Mouse (Mus musculus) spleen, adult 2 months (tissue): ENCODE results near the gene Mcf2. TPM values are rescaled to one million over a fixed set of nuclear protein-coding genes. Genes with fewer than 3 reads are reported as not detected.
A peak's percentile ranks its signal among the peaks of the same experiment; 100 is the strongest.

Source experiments
- DNase-seq, 2 experiments: peaks; one replicate each; pipeline versions ENCODE4 v3.0.0 to v3.0.0-alpha.2; 2012 to 2021; ENCODE audit warnings: low spot score in 2 of 2, low read depth in 1 of 2
- H3K27ac ChIP-seq: fragments of 200-500 bp; 2 replicates; pipeline ENCODE4 v1.5.1; 2012; ENCODE audit warnings: low read length, inconsistent platforms; ENCODE audit not compliant: insufficient read depth
- H3K27me3 ChIP-seq: fragments of 200-500 bp; 2 replicates; pipeline ENCODE4 v1.6.1; 2012; ENCODE audit warnings: mild to moderate bottlenecking, moderate library complexity, low read length, inconsistent platforms; ENCODE audit not compliant: control insufficient read depth, insufficient read depth
- H3K36me3 ChIP-seq: fragments of 200-500 bp; 2 replicates; pipeline ENCODE4 v1.6.1; 2012; ENCODE audit warnings: mild to moderate bottlenecking, low read length, inconsistent platforms; ENCODE audit not compliant: control insufficient read depth, insufficient read depth
- H3K4me1 ChIP-seq: fragments of 200-500 bp; 2 replicates; pipeline ENCODE4 v1.6.1; 2011; ENCODE audit warnings: inconsistent platforms; ENCODE audit not compliant: control insufficient read depth, insufficient read depth, insufficient read length
- H3K4me3 ChIP-seq: fragments of 200-500 bp; 2 replicates; pipeline ENCODE4 v1.5.1; 2011; ENCODE audit warnings: mild to moderate bottlenecking, inconsistent platforms; ENCODE audit not compliant: insufficient read depth, insufficient read length; ENCODE audit errors: extremely low read depth
- CTCF ChIP-seq: fragments of 200-500 bp; IDR thresholded peaks from 2 replicates; pipeline ENCODE4 v1.5.1; 2011; ENCODE audit warnings: mild to moderate bottlenecking, inconsistent platforms; ENCODE audit not compliant: insufficient read depth, insufficient read length, insufficient replicate concordance; ENCODE audit errors: extremely low read depth
- POLR2A ChIP-seq: fragments of 200-500 bp; IDR thresholded peaks from 2 replicates; pipeline ENCODE4 v1.6.1; 2011; ENCODE audit warnings: low read depth, low read length, inconsistent platforms
- WGBS: fragments of 180-500 bp; shearing (Covaris S2); methylation state at CpG from one replicate; pipeline ENCODE4 v1.1.7; 2018; 5-methylcytosine and 5-hydroxymethylcytosine counted together
- polyA plus RNA-seq: library from polyadenylated mRNA; depleted of rRNA; stranded (reverse); fragments of >200 nt; gene quantifications from 2 replicates; pipeline ENCODE4 v1.2.3, GENCODE M21; 2012; rRNA removed

Mcf2 gene
- polyA plus RNA-seq, 1 experiment = 0.06 TPM

DNA sequence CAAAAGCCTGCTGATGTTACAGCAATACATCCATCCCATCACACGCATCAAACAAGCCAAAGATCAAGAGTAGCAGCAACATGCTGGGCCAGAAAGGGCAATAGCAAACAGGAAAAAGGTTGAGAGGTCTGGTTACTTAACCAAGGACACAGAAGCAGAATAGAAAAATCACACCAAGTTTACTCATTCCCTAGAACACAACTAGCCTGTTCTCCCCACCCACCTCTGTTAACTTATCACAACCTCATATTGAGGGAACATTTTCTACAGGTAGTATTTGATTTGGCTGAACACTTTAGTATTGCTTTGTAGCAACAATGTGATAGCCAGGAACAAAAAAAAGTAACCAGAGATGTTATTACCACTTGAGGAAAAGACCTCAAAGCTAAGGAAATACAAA, 164.3 kb downstream of the Mcf2 start:
- DNase-seq = no peak
- no peak overlapping the region for H3K27ac ChIP-seq
- H3K4me3 ChIP-seq = no peak overlapping the region
- TF ChIP-seq CTCF (no peak), POLR2A (no peak)
- no peaks in the 10 kb centered on the region for H3K36me3 ChIP-seq
- no peaks in the 10 kb centered on the region for H3K4me1 ChIP-seq
- 89% methylated on average over 1 of the region's 1 CpGs for WGBS
- no peaks in the 10 kb centered on the region for H3K27me3 ChIP-seq

- Histone ChIP-seq H3K36me3 (no peaks in the 10 kb centered on the region), H3K4me3 (no peak overlapping the region), H3K27ac (no peak overlapping the region), H3K4me1 (no peaks in the 10 kb centered on the region), H3K27me3 (no peaks in the 10 kb centered on the region)
- DNase-seq = peak in 1 of 2 experiments; percentile 41
- TF ChIP-seq POLR2A = no peak
- TF ChIP-seq CTCF = peak; percentile 8; the same call in 1 of the 2 replicates
These were observed 165.7 kb downstream of the Mcf2 start for GRCm38 (mm10) chrX:60013084-60013676.

Other genes starting within 250 kb of the Mcf2 start
- 0.05 and 0.06 TPM in 2 replicates for gene F9, start 179.6 kb downstream of the Mcf2 start, polyA plus RNA-seq